Mouse (Mus musculus): Measurements from ENCODE around the gene Qars.

Gene Qars

DNA sequence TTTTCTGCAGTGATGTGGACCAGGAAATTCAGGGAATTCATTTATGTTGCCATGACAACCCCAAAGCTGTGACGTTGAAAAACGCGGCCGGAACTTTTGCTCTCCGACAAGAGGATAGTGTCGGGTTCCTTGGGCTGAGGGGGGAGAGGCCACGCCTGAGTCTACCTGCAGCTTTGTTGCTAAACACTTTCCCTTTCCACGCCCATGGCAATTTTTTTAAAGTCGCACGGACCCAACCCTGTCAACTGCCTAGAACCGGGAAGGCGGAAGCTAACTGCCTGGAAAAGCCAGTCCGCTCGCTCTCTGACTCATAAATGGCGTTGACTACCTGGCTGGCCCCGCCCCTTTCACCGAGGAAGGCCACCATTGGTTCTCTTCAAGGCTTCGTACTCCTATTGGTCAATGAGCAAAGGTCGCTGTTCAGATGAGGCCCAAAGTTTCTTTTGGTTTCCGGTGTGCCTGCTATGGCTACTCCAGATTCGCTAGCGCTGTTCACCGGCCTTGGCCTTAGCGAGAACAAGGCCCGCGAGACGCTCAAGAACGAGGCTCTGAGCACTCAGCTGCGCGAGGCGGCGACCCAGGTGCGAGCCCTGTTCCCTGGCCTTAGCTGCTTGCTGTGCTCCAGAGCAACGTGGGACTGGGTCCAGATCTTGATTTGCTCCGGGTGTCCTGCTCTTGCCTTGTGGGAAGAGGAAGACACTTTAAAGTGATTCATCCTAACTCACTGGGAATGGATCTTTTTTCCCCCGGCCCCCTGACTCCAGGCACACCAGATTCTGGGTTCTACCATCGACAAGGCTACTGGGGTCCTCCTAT is at the start of gene Qars:
Qars (plus strand) TSS at position 88 of the 816 bp plus-strand sequence.
- peak; percentile 98 to 99 for DNase-seq

DNA sequence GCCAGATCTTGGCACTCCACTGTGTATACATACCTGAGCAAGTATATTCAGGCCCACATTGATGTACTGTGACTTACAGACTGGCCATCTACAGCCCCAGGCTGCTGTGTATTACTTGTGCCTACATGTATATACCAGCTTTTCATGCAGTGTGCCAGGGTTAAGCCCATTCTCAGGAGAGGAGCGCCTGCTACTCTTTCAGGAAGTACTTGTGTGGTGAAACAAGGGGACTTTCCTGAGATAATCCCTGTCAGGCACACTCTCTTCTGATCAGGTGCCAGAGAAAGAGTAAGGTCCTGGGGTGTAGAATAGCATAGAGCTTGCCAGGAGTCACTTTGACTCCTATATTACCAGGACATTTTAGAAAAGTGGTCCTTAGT is 47.6 kb upstream of the Qars start:
- no peak for DNase-seq

DNA sequence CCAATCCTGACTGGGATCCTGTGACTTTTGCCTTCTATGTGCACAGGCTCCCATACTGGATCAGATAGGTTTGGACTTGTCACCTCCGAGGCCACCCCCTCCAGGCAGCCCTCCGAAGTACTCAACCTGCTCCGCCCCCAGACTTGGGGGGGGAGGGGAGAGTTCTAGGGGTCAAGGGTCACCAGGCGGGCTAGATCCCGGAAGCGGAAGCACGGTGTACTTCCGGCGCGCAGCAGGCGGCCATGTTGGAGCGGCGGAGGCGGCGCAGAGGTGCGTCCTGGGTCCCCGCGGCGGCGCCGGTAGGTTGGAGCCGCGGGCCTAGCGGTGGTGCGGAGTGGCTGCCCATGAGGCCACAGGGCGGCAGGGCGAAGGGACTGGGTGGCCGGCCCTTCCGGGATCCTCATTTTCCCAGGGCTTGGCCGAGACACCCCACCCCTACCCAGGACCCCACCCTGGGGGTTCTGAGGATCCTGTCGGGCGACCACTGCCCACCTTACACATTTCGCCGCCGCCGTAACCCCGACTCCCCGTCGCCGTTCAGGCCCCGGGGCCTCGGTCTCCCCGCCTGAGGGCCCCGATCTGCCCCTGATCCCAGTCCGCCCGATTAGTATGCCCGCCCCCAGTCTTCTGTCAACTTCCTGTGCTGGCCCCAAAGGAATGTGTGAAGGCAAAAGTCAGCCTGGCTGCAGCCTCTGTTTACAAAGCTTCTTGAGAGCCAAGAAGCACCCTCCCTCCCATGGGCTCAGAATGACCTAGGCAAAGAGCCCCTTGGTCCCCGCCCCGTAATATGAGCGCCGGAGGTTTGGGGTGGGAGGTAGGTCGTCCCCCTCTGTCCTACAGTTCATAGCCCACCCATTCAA is 47.0 kb upstream of the Qars start, which contains the start of gene Ccdc71:
Ccdc71 (plus strand) TSS at position 209 of the 860 bp plus-strand sequence.
- peak; percentile 89 to 94 for DNase-seq

DNA sequence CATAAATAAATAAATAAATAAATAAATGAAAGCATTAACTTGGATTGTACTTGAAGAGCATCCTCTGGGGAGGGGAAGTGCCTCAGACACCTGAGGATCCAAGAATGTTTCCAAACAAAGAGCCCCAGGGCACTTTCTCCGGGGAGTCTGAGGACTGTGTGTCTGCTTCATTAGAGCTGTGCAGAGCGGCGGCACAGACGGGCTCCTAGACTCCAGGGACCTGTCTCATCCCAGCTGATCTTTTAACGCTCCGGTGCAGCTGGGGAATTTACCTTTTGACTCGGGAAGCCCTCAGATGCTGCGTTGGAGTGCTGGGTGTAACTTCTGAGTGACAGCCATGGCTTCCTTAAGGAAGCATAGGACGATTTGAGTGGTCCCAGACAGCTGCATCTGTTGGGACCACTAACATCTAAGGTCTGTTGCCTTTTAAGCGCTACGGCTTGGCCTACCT is 46.3 kb upstream of the Qars start, which contains the start of gene Klhdc8b:
Klhdc8b (minus strand) TSS at position 401 of the 451 bp plus-strand sequence.
- DNase-seq: peak; percentile 38 to 71

DNA sequence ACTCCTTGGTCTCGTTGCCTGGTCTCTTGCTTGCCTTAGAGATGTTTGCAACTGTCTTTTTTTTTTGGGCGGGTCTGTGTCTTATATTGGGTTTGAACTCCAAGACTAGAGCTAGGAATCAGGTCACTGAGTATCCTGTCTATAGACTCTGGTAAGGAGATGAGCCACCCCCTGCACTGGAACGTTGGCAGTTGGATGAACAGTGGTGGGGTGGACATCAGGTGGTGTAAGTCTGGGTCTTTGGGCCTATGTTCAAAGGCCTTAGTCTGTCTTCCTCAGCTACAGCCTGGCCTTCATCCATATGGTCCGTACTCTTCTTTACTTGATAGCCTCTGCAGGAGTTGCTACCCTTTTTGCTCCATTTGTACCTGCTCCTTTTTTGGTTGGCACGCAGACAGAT is 45.8 kb upstream of the Qars start:
- DNase-seq: no peak

DNA sequence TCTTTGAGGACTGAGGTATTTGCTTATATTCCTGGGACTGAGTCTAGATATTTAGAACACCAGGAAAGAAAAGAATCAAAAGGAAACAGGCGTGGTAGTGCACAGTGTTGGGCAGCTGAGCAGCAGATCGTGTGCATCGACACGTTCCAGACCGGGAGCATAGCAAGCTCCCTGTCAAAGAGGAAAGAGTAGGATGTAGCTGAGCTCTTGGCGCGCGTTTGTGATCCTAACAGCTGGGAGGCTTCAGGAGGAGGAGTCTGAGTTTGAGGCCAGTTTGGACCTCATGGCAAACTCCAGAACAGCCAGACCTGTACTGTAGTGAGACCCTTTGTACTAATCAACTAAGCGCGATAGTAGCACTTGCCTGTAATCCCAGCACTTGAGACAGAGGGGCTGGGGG is 45.3 kb upstream of the Qars start:
- DNase-seq: peak in 1 of 2 experiments; percentile 29

DNA sequence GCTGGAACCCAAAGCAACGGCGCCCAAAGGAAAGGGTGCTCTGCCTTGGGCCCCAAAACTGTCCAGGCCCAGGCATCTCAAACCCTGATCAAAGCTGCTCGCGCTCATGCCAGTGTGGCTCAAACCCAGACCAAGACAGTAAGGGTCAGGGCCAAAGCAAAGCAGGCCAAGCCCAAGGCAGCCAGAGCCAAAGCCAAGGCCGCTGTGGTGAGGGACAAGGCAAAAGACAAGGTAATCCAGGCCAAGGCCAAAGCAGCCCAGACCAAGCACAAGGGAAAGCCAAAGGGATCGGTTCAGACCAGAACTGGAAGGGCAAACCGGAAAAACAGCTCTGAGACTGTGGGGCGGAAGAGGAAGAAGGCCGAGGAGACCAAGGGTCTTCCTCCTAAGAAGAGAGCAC is 43.8 kb upstream of the Qars start:
- no peak for DNase-seq

DNA sequence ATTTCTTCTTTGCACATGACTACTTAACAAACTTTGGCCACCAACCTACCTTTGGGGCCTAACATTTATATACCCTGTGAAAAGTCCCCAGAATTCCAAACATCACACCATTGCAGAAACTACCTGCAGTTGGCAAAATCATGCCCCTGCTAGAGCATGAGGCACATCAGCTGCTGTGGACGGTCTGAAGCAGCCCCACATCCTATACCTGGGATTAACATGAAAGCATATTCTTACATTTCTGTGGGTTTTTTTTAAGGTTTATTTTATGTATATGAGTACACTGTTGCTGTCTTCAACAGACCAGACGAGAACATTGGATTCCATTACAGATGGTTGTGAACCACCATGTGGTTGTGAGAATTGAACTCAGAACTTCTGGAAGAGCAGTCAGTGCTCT is 41.3 kb upstream of the Qars start:
- DNase-seq: no peak

DNA sequence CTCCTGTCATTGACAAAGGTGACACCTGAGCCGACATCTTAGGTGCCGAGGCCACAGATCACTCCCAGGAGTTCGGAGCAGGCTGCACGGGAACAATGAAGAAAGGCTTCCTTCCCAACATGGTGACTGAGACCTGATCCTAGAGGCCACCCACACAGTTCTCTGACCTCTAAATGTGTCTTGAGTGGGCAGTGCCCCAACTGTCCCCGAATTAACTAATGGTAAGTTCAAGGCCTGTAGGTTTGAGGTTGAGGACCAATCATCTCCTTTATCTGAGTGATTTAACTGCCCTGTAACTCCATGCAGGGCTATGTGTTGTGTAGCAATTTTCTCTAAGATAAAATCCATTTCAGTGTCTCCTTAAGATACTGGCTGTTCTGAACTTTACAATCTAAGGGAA is 38.1 kb upstream of the Qars start:
- DNase-seq: peak in 1 of 2 experiments; percentile 18

DNA sequence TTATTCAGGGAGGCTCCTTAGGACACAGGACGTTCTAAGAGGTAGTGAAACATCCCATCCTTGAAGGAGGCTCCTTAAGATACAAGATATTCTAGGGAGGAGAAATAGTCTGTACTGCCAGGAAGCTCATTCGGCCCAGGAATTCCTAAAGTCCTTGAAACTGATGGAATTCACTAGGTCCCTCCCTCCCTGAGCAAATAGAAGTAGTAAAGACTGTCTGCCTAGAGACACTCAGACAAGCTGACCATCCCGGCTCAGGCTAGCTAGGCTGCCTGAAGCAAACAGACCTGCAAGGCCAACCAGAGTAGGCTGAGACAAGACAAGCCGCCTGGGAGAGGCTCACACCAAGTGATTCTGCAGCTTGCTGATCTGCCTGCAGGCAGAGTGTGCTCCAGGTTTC is 37.7 kb upstream of the Qars start:
- peak in 1 of 2 experiments; percentile 21 for DNase-seq

DNA sequence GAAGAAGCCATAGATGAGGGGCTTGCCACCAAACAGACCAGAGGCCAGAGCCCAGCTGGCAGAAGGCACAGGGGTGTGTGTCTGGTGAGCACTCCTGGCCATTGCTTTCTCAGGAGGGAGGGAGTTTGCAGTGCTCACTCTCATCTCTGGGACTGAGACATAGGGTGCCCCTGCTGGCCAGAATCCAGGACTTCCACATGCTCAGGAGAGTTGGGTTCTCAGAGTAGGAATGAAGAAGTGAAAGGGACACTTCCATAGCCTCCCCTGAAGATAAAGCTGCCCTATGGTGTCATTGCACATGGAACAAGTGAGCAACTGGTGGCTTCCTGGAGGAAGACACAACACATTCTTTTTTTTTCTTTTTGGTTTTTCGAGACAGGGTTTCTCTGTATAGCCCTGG is 33.0 kb upstream of the Qars start:
- no peak for DNase-seq

DNA sequence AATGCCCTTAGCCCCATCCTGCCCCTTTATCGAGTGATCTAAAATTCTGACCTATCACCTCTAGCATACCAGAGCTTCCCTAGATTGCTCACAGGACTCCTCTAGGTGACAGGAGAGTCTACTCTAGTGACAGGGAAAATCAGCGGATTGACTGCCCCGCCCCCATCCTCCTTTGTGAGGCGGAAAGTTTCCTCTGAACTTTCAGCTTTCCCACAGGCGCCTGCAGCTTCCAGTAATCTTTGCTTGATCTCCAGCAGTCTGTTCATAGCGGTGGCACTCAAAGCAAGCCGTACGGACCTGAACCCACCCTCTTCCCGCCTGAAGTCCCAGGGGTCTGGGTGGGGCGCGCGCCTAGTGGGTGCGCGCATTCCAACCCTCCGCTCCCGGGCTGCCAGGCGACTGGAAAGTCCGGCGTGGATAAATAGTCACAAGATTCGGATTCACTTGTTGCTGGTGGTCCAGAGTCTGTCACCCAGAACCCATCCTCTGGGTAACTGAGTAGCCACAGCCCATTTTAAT is 28.8 kb upstream of the Qars start:
- DNase-seq: peak; percentile 87 to 91

DNA sequence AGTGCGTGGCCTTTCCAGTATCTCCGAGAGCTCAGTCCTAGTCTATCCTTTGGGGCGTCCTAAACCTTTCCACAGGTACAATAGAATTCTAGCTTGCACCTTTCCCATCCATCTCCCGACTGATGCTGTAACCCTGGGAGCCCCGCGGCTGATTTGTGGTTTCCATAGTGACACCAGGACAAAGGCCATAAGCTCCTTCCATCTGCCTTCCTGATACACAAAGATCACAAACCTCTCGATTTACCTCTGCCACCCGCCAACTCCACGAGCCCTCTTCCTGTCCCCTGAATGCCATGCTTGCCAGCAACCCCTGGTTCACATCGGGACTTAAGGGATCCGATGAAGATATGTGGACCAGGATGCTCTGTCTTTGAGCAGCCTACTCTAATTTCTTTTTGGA is 28.3 kb upstream of the Qars start:
- DNase-seq: peak in 1 of 2 experiments; percentile 32

DNA sequence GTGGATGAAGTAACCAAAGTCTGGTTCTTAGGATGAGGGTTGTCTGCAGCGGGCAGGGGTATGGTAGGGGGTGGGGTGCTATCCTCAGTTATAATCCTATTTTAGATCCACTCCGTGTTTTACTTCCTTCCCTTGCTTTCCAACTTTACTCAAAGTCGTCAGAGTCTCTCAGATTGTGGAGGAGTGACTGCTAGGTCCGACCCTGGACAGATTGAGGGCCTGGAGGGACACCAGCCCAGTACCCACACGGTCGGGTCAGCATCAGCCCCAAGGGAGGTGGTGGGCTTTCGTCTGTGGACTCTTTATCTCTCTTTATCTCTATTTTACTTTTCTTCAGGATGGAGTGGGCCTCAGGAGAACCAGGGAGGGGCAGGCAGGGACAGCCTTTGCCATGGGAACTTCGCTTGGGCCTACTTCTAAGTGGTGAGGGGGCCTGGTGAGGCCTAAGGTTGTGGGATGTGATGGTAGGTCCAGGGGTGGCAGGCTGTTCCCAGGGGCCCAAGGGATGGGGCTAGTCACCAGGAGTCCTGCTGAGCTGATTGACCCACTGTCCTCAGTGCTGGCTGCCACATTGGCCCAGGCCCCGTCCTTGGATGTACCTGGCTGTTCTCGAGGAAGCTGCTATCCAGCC is 27.7 kb upstream of the Qars start, which contains the start of gene Lamb2:
Lamb2 (plus strand) TSS at position 16 of the 631 bp plus-strand sequence.
- DNase-seq: peak; percentile 43 to 54

DNA sequence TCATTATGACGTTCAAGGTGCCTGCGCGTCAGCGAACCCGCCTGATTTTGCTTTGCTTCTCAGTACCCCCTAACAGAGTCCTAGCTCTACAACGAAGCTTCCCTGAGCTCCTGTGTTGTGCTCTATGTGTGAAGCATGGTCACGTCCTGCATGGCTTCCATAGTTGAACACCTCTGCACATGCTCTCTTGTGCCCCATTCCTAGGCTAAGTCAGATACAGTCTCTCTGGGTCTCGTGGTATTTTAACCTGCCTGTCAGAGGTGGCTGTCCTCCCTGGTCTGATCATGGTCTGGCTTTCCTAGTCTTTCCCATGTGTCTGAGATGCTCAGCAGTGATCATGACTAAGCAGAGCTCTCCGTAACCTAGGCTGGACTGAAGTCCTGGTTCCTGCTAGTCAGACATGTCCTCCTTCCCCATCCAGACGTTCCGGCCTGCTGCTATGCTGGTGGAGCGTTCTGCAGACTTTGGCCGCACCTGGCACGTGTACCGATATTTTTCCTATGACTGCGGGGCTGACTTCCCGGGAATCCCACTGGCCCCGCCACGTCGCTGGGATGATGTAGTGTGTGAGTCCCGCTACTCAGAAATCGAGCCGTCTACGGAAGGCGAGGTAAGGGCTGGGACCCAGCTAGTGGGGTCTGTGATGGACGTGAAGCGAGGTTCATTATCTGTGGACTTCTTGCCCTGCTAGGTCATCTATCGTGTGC is 26.5 kb upstream of the Qars start:
- peak in 1 of 2 experiments; percentile 34 for DNase-seq

DNA sequence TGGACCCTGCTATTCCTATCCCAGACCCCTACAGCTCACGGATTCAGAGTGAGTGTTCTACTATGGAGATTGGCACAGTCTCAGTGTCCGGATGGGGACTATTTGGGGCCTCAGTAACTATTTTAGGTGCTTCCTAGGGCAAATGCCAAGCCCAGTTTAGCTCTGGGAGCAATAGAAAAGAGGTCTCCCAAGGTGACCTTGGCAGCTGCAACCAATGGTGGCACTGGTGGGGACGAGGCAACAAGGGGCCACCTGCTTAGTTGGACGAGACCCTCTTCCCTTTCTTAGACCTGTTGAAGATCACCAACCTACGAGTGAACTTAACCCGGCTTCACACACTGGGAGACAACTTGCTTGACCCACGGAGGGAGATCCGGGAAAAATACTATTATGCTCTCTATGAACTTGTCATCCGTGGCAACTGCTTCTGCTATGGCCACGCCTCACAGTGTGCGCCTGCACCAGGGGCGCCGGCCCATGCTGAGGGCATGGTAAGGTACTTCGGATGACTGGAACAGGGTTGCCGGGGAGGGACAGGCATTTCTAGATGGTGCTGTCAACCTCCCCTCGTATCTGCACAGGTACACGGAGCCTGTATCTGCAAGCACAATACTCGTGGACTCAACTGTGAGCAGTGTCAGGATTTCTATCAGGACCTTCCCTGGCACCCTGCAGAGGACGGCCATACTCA is 25.8 kb upstream of the Qars start:
- DNase-seq: peak in 1 of 2 experiments; percentile 33

DNA sequence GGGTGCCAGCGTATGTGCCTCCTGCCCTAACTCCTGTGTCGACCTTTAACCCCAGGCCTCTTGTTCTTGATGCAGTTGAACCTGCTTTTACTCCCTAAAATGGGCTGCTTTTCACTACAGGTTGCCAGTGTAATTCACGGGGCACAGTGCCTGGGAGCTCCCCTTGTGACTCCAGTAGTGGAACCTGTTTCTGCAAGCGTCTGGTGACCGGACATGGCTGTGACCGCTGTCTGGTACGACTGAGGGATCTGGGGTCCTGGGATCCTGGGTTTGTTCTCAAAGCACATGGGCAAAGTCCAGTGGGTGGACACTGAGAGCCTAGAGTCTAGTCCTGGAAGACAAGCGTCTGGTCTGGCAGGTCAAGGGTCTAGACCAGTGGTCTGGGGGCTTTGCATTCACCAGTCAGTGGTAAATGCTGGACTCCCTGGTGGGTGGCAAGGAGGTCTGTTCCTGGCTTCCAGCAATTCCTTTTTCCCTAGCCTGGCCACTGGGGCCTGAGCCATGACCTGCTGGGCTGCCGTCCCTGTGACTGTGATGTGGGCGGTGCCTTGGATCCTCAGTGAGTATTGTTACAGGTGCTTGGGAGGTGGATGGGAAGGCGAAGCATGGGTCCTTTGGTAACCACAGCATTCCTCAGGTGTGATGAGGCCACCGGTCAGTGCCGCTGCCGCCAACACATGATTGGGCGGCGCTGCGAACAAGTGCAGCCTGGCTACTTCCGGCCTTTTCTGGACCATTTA is 24.3 kb upstream of the Qars start:
- DNase-seq: peak in 1 of 2 experiments; percentile 31

DNA sequence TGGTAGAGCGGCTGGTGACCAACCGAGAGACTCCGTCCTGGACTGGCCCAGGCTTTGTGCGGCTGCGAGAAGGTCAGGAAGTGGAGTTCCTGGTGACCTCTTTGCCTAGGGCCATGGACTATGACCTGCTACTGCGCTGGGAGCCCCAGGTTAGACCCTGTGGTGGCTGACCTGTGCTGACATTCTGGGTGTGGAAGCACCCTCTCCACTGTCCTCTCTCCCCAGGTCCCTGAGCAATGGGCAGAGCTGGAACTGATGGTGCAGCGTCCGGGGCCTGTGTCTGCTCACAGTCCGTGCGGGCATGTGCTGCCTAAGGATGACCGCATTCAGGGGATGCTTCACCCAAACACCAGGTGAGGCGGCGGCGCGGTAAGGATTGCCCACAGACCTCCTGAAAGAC is 23.5 kb upstream of the Qars start:
- DNase-seq: peak in 1 of 2 experiments; percentile 34

DNA sequence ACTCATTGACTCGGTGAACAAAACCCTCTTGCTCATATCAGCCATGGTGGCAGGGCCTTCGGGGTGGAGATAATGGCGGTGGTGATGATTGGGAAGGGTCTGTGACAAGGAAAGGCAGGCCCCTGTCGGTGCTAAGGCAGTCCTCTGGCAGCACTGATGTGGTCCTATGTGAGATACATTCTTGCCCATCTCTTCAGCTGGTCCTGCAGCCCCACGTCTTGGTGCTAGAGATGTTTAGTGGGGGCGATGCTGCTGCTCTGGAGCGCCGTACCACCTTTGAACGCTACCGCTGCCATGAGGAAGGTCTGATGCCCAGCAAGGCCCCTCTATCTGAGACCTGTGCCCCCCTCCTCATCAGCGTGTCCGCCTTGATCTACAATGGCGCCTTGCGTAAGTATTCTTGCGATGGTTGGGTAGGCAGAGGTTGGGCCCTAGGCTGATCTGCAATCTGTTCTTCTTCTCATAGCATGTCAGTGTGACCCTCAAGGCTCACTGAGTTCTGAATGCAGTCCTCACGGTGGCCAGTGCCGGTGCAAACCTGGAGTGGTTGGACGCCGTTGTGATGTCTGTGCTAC is 22.1 kb upstream of the Qars start:
- DNase-seq: peak in 1 of 2 experiments; percentile 31

DNA sequence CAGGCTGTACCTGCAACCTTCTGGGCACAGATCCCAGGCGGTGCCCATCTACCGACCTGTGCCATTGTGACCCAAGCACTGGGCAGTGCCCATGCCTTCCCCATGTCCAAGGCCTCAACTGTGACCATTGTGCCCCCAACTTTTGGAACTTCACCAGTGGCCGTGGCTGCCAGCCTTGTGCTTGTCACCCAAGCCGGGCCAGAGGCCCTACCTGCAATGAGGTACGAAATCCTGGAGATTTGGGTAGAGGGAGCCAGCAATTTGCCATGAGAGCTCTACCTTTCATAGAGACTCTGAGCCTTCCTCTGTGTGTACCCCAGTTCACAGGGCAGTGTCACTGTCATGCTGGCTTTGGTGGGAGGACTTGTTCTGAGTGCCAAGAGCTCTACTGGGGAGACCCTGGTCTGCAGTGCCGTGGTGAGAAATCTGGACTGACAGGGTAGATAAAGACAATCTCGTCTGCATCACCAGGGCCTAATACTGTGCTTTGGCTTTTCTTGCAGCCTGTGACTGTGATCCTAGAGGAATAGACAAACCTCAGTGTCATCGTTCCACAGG is 20.5 kb upstream of the Qars start:
- peak in 1 of 2 experiments; percentile 38 for DNase-seq
